Mouse (Mus musculus) right cerebral cortex, postnatal 4 days (tissue): ENCODE data around the gene Mapk10.

Experiments used
- DNase-seq: peaks from one replicate; pipeline ENCODE4 v3.0.0-alpha.2; 2022

The Mapk10 gene

GRCm38 (mm10) chr5:103161574-103161973 lies 49.6 kb downstream of the Mapk10 start:
- DNase-seq, result no peak

GRCm38 (mm10) chr5:103161196-103161540 lies 50.0 kb downstream of the Mapk10 start:
- DNase-seq, result no peak

GRCm38 (mm10) chr5:103160314-103161195 lies 50.6 kb downstream of the Mapk10 start:
- peak; percentile 13 for DNase-seq

- DNase-seq, result peak; percentile 5
These were observed 70.2 kb downstream of the Mapk10 start for GRCm38 (mm10) chr5:103140935-103141334.

GRCm38 (mm10) chr5:103134839-103135238 lies 76.3 kb downstream of the Mapk10 start:
- peak; percentile 25 for DNase-seq

GRCm38 (mm10) chr5:103133626-103134025 lies 77.5 kb downstream of the Mapk10 start:
- DNase-seq, result no peak

GRCm38 (mm10) chr5:103132814-103133213 lies 78.3 kb downstream of the Mapk10 start:
- DNase-seq, result no peak

- DNase-seq, result no peak
These were observed 91.5 kb downstream of the Mapk10 start for GRCm38 (mm10) chr5:103119618-103120017.

- no peak for DNase-seq
These were observed 95.6 kb downstream of the Mapk10 start for GRCm38 (mm10) chr5:103115571-103115970.

GRCm38 (mm10) chr5:103112471-103112870 lies 98.7 kb downstream of the Mapk10 start:
- DNase-seq, result no peak

- no peak for DNase-seq
These were observed 101.7 kb downstream of the Mapk10 start for GRCm38 (mm10) chr5:103109409-103109808.

- DNase-seq, result peak; percentile 42
These were observed 105.4 kb downstream of the Mapk10 start for GRCm38 (mm10) chr5:103105441-103106414.

GRCm38 (mm10) chr5:103104082-103104481 lies 107.1 kb downstream of the Mapk10 start:
- no peak for DNase-seq

GRCm38 (mm10) chr5:103102876-103103393 lies 108.2 kb downstream of the Mapk10 start:
- DNase-seq, result no peak

GRCm38 (mm10) chr5:103102176-103102575 lies 109.0 kb downstream of the Mapk10 start:
- DNase-seq, result no peak

- no peak for DNase-seq
These were observed 117.0 kb downstream of the Mapk10 start for GRCm38 (mm10) chr5:103094166-103094565.

GRCm38 (mm10) chr5:103085844-103086243 lies 125.3 kb downstream of the Mapk10 start:
- DNase-seq, result no peak

GRCm38 (mm10) chr5:103075451-103075850 lies 135.7 kb downstream of the Mapk10 start:
- no peak for DNase-seq

- no peak for DNase-seq
These were observed 138.8 kb downstream of the Mapk10 start for GRCm38 (mm10) chr5:103072200-103072825.

- no peak for DNase-seq
These were observed 140.0 kb downstream of the Mapk10 start for GRCm38 (mm10) chr5:103071006-103071612.

- no peak for DNase-seq
These were observed 160.7 kb downstream of the Mapk10 start for GRCm38 (mm10) chr5:103050319-103050916.

- no peak for DNase-seq
These were observed 163.1 kb downstream of the Mapk10 start for GRCm38 (mm10) chr5:103048011-103048410.
